Mouse (Mus musculus) lung, adult 18-20 months (tissue): ENCODE measurements around the gene Rfx8.
A peak's percentile ranks its signal among the peaks of the same experiment; 100 is the strongest.
"Not testable (repeated sequence)": the region's sequence is repeated elsewhere in the genome, so short reads cannot be mapped to it uniquely, and the experiment has no call there.

Experiments
- DNase-seq, 2 experiments: peaks; one replicate each; pipeline ENCODE4 v3.0.0; 2022; ENCODE audit warnings: mixed read lengths in 2 of 2

Rfx8 gene

GRCm38 (mm10) chr1:39688573-39688972 is 32.2 kb downstream of the Rfx8 start:
- DNase-seq: no peak

- no peak for DNase-seq
Observed at GRCm38 (mm10) chr1:39687279-39687678, 33.5 kb downstream of the Rfx8 start.

GRCm38 (mm10) chr1:39685841-39686240 is 35.0 kb downstream of the Rfx8 start:
- peak; percentile 77 to 78 for DNase-seq

- DNase-seq: no peak
Observed at GRCm38 (mm10) chr1:39681638-39682037, 39.2 kb downstream of the Rfx8 start.

- no peak for DNase-seq
Observed at GRCm38 (mm10) chr1:39680546-39680945, 40.3 kb downstream of the Rfx8 start.

DNA sequence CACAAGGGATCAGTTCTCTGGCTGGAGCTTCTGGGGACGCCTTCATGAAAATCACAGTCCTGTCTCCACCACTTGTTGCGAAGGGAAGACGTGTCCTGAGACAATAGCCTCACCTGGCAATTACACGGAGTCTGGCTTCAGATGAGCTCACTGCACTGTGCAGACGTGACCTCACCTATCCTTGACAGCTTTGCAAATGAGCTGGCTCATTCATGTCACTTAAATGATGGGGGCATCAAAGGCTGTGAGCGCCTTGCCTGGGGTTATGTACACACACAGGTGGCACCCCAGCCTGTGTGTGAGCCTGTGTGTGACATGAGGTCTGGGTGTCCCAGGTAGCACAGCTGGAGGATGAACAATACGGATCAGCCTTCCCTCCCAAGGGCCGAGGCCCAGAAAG is 41.9 kb downstream of the Rfx8 start:
- no peak for DNase-seq

- DNase-seq: no peak
Observed at GRCm38 (mm10) chr1:39676221-39676876, 44.4 kb downstream of the Rfx8 start.

- no peak for DNase-seq
Observed at GRCm38 (mm10) chr1:39672362-39673105, 48.3 kb downstream of the Rfx8 start.

DNA sequence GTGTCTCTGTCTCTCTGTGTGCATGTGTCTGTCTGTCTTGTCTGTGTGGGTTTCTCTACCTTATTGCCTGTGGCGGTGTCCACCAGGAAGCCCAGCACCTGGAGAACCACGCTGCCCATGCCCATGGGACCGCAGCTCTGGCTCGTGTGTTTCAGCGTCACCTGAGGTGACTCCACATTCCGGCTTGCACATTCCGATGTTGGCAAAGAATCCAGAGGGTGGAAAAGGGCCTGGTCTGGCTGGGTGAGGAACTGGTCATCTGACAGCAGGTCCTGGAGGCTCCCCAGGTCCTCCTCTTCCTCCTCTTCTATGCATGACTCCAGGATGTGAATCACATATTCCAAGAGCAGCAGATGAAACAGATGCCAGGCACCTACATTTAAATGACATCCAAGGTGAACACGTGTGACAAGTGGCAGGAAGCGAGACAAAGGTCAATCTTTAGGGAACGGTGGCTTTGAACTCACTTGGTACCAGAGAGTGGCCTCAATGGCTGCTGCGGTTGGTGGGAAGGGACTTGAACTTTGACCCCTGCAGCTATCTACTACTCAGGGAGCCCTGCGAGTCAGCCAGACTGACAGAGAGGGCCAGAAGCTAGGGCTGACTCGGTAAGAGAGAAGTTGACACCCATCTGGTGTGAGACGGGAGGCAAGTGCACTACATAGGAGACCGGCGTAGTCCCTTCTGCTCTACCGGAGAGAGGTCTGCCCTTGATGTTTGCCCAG is 50.4 kb downstream of the Rfx8 start:
- DNase-seq: no peak

GRCm38 (mm10) chr1:39666751-39667252 is 54.0 kb downstream of the Rfx8 start:
- DNase-seq: no peak

- no peak for DNase-seq
Observed at GRCm38 (mm10) chr1:39664039-39664625, 56.7 kb downstream of the Rfx8 start.

DNA sequence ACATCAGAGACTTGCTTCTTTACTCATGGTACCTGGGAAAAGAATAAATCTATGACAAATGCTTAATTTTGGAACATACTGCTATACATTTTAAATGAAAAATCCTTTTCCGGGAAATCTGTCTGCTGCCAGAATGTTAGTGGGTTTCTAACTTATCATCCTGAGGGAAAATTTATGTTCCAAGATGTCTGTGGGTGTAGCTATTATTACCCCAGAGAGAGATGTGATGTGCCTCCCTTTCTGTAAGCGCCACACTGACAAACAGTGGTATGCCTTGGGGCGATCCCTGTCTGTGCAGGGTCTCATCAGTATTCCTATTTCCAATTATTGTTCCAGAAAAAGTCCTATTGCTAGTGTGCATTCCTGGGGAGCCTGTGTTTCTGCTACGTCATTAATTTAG is 57.7 kb downstream of the Rfx8 start:
- no peak for DNase-seq

GRCm38 (mm10) chr1:39656976-39657529 is 63.7 kb downstream of the Rfx8 start:
- no peak for DNase-seq

- not testable (repeated sequence) for DNase-seq
Observed at GRCm38 (mm10) chr1:39654901-39655300, 65.9 kb downstream of the Rfx8 start.

GRCm38 (mm10) chr1:39653028-39653427 is 67.8 kb downstream of the Rfx8 start:
- no peak for DNase-seq

- no peak for DNase-seq
Observed at GRCm38 (mm10) chr1:39651241-39651548, 69.6 kb downstream of the Rfx8 start, which contains the start of gene Creg2. Gene Creg2, minus strand, starts transcription at chr1:39651474.

DNA sequence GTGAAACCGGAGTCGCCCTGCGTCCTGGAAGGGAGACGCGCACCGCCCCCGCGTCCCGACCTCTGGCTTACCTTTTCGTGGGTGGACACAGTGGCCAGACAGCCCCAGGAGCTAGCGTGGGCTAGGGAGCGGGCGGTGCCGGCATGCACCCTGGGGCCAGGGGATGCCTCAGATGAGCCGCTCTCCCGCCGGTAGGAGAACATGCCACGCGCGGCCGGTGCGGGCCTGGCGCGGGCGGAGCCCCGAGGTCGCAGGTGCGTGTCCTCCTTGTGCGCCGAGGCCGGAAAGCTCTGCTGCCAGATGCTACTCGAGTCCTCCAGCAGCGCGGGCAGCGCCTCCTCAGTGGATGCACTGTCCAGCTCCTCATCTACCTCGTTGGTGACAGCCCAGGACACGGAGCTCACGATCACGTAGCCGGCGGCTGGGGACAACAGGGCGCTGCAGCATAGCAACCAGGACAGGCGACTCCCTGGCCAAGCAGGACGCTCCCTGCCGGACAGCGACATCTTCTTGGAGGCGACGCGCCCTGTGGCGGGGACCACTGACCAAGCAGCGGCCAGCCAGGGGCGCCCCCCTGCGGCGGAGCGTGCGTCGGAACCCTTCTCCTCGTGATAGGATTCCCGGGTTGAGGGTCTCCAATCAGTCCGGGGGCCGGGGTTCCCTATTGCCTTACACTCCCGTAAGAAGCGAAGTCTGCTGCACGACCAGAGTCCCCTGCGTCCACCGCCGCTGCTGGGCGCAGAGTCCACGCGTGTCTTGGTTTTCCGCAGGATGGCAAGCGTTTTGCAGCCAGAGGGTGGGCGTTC is 70.2 kb downstream of the Rfx8 start:
- peak; percentile 11 to 17 for DNase-seq

GRCm38 (mm10) chr1:39649691-39650434 is 70.9 kb downstream of the Rfx8 start:
- no peak for DNase-seq

DNA sequence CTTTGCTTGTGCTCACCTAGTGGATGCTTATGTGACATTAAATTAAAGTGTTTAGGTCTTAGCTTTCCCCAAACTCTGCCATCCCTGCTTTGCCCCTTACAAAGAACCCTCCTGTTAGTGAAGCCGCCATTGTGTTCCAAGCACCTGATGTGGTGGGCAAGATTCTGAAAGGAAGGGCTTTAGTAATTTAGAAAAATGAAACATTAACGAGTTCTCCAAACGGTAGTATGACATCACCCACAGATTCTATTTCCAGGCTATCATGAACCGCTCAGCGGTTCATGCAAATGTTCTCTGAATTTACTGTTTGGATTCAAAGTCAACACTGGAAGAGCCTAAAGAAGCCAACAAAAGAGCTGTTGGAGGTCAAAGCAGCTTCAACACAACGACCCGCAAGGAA is 72.2 kb downstream of the Rfx8 start:
- DNase-seq: no peak

- no peak for DNase-seq
Observed at GRCm38 (mm10) chr1:39645905-39646759, 74.7 kb downstream of the Rfx8 start.
